ENCODE assay signal across 19 mouse cellular contexts in genomic region chr9:27768788-27769187, GRCm38 (mm10). TPM values are rescaled to one million over a fixed set of nuclear protein-coding genes. Genes with fewer than 3 reads are reported as not detected.
"Had no signal": no experiment of that assay in that cellular context is flagged by ENCODE, and none has a peak within 500 bp of the region (broad histone marks: within the 10 kb centered on the region; RNA-seq: fewer than 3 reads in every experiment).

No protein-coding gene starts in this region.

- ATAC-seq: lung, postnatal 0 days; midbrain, embryonic 13.5 days; midbrain, embryonic 15.5 days had no signal

- H3K4me2 ChIP-seq: lung, embryonic 15.5 days; midbrain, embryonic 11.5 days; midbrain, embryonic 13.5 days; midbrain, embryonic 15.5 days; neural tube, embryonic 12.5 days had no signal

- H3K36me3 ChIP-seq: lung, embryonic 15.5 days; midbrain, embryonic 13.5 days; midbrain, embryonic 15.5 days; neural tube, embryonic 12.5 days had no signal

- H3K4me1 ChIP-seq: lung, embryonic 15.5 days; megakaryocyte, embryonic 14.5 days; midbrain, embryonic 13.5 days; midbrain, embryonic 15.5 days; neural tube, embryonic 12.5 days had no signal

- H3K9me3 ChIP-seq: lung, embryonic 15.5 days; megakaryocyte, embryonic 14.5 days; midbrain, embryonic 13.5 days; midbrain, embryonic 15.5 days; neural tube, embryonic 12.5 days had no signal

- H3K27me3 ChIP-seq: lung, embryonic 15.5 days; midbrain, embryonic 13.5 days; midbrain, embryonic 15.5 days; neural tube, embryonic 12.5 days had no signal

- H3K4me3 ChIP-seq: lung, embryonic 15.5 days; megakaryocyte, embryonic 14.5 days; midbrain, embryonic 13.5 days; midbrain, embryonic 15.5 days; neural tube, embryonic 12.5 days had no signal

- DNase-seq: lung, adult 2 months; lung, postnatal 14 days; lung, postnatal 36 days; right cerebral cortex, postnatal 25 days; right cerebral cortex, postnatal 4 days; spleen, adult 18-20 months; thymus, adult 2 months; thymus, postnatal 25 days; thymus, postnatal 4 days had no signal

- H3K9ac ChIP-seq: lung, embryonic 15.5 days; midbrain, embryonic 13.5 days; midbrain, embryonic 15.5 days; neural tube, embryonic 12.5 days had no signal

- H3K27ac ChIP-seq: lung, embryonic 15.5 days; macrophage; midbrain, embryonic 13.5 days; midbrain, embryonic 15.5 days; neural tube, embryonic 12.5 days had no signal

RNA-seq across cellular contexts. Expression of gene Opcml, which starts 21.8 kb away (rescaled TPM):
- total RNA-seq: megakaryocyte progenitor cell, adult 5-6 weeks; monocyte, adult 5-6 weeks had no signal
- polyA plus RNA-seq: macrophage had no signal
